In the genomic region with DNA sequence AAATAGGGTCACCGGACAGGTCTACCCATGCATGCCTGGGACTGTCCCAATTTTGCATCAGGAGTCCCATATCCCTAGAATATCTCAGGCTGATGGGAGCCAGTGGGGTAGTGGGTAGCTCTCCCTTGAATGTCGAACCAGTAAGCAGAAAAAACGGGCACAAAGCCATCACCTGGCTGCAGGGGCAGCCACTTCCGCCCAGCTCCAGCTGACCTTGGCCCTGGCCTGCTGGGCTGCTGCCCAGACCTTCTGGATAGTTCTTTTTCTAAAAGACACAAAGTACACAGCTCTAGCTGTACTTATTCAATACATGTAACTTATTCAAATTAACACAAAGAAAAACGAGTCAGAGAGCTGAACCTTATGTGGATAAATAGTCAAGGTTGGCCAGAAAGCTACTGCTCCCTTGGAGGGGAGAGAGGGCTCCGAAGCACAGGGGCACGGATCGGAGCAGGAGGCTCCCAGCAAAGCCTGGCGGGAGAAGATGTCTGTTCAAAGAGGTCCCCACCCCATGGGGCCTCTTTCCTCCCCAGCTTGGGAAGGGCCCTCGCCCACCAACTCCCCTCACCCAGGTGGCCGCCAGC, we compare ENCODE assay signal across 8 mouse cellular contexts. TPM values are rescaled to one million over a fixed set of nuclear protein-coding genes. Genes with fewer than 3 reads are reported as not detected.
DNase-seq lines count a peak whose midpoint lies in the region; ATAC-seq and TF ChIP-seq lines count a peak whose summit lies in the region.

No protein-coding gene starts in this region.

- H3K4me1 ChIP-seq in forebrain, embryonic 15.5 days = peaks cover 33% of the 10 kb centered on the region
- peaks cover 33% of the 10 kb centered on the region for H3K4me1 ChIP-seq in hindbrain, embryonic 13.5 days (replicated peaks)
- peaks cover 20% of the 10 kb centered on the region for H3K4me1 ChIP-seq in limb, embryonic 12.5 days (replicated peaks)
- 0 out of 2 replicates have a peak, but pooled peaks cover 4% of the 10 kb centered on the region for H3K4me1 ChIP-seq in stomach, postnatal 0 days (replicated peaks; ENCODE audit: control insufficient read depth, insufficient read depth)

- peak; percentile 38 to 73 for DNase-seq in left cerebral cortex, postnatal 10 days (ENCODE audit: extremely low spot score in 1 of 2, low spot score in 2 of 2)
- no peak for DNase-seq in left cerebral cortex, adult 18-20 months (ENCODE audit: low spot score in 2 of 2)
- DNase-seq in brain, adult 2 months (ENCODE audit: low read depth, low spot score) = peak; percentile 77
- no peak for DNase-seq in stomach, postnatal 0 days (ENCODE audit: low spot score)

- TF ChIP-seq EP300 in stomach, postnatal 0 days (optimal IDR thresholded peaks at IDR 0.05) = no peak

- no peak for TF ChIP-seq CTCF in stomach, postnatal 0 days (IDR thresholded peaks at IDR 0.05; ENCODE audit: low read depth)

- peak overlapping the region; percentile 94 for H3K27ac ChIP-seq in forebrain, embryonic 15.5 days (replicated peaks)
- H3K27ac ChIP-seq in hindbrain, embryonic 13.5 days = peak overlapping the region; percentile 90
- H3K27ac ChIP-seq in limb, embryonic 12.5 days = peak overlapping the region; percentile 89
- H3K27ac ChIP-seq in stomach, postnatal 0 days (replicated peaks) = peak overlapping the region; percentile 74

- peak overlapping the region; percentile 45 for H3K9ac ChIP-seq in forebrain, embryonic 15.5 days (replicated peaks)
- peak overlapping the region; percentile 62 for H3K9ac ChIP-seq in hindbrain, embryonic 13.5 days
- peak overlapping the region; percentile 57 for H3K9ac ChIP-seq in limb, embryonic 12.5 days (replicated peaks)
- H3K9ac ChIP-seq in stomach, postnatal 0 days (ENCODE audit: low read length) = peak overlapping the region; percentile 38; the same call in 1 of the 2 replicates

- H3K27me3 ChIP-seq in forebrain, embryonic 15.5 days = no peaks in the 10 kb centered on the region
- 0 out of 2 replicates have a peak, but pooled peaks cover 9% of the 10 kb centered on the region for H3K27me3 ChIP-seq in hindbrain, embryonic 13.5 days
- no peaks in the 10 kb centered on the region; the same call in 1 of the 2 replicates for H3K27me3 ChIP-seq in limb, embryonic 12.5 days
- no peaks in the 10 kb centered on the region for H3K27me3 ChIP-seq in stomach, postnatal 0 days (ENCODE audit: control insufficient read depth, insufficient read depth, low read length)

- no peaks in the 10 kb centered on the region for H3K9me3 ChIP-seq in forebrain, embryonic 15.5 days
- no peaks in the 10 kb centered on the region for H3K9me3 ChIP-seq in hindbrain, embryonic 13.5 days
- no peaks in the 10 kb centered on the region for H3K9me3 ChIP-seq in limb, embryonic 12.5 days
- no peaks in the 10 kb centered on the region for H3K9me3 ChIP-seq in stomach, postnatal 0 days (ENCODE audit: control insufficient read depth, low read length)

- intact Hi-C loops in left cerebral cortex, postnatal 10 days (cut with DNase I) = no loop called here

- WGBS in forebrain, embryonic 15.5 days = 13% methylated on average over 11 of the region's 11 CpGs
- WGBS in hindbrain, embryonic 13.5 days = 21% methylated on average over 11 of the region's 11 CpGs
- 22% methylated on average over 11 of the region's 11 CpGs for WGBS in limb, embryonic 12.5 days
- WGBS in stomach, postnatal 0 days = 13% methylated on average over 10 of the region's 11 CpGs

- H3K36me3 ChIP-seq in forebrain, embryonic 15.5 days = no peaks in the 10 kb centered on the region
- no peaks in the 10 kb centered on the region for H3K36me3 ChIP-seq in hindbrain, embryonic 13.5 days
- no peaks in the 10 kb centered on the region for H3K36me3 ChIP-seq in limb, embryonic 12.5 days
- H3K36me3 ChIP-seq in stomach, postnatal 0 days (ENCODE audit: control insufficient read depth, insufficient read depth, low read length) = no peaks in the 10 kb centered on the region

- peak overlapping the region; percentile 21 for H3K4me3 ChIP-seq in forebrain, embryonic 15.5 days
- H3K4me3 ChIP-seq in hindbrain, embryonic 13.5 days = peak overlapping the region; percentile 23
- peak overlapping the region; percentile 27 for H3K4me3 ChIP-seq in limb, embryonic 12.5 days (replicated peaks)
- H3K4me3 ChIP-seq in stomach, postnatal 0 days (ENCODE audit: low read depth, low read length) = peak overlapping the region; percentile 22; the same call in 1 of the 2 replicates

- ATAC-seq in forebrain, embryonic 15.5 days (replicated peaks) = no peak; the same call in none of the 2 replicates
- peak; percentile 67; the same call in 1 of the 2 replicates for ATAC-seq in hindbrain, embryonic 13.5 days (ENCODE audit: low FRiP score)
- ATAC-seq in limb, embryonic 12.5 days (ENCODE audit: insufficient number of reproducible peaks, insufficient read depth, low FRiP score, low TSS enrichment, low read depth) = no peak
- peak; percentile 43; the same call in 1 of the 2 replicates for ATAC-seq in stomach, postnatal 0 days (ENCODE audit: low FRiP score, low TSS enrichment)
- ATAC-seq in megakaryocyte, adult 5-6 weeks (ENCODE audit: poor library complexity, severe bottlenecking) = no peak

- H3K4me2 ChIP-seq in forebrain, embryonic 15.5 days (replicated peaks) = peak overlapping the region; percentile 43
- peak overlapping the region; percentile 44 for H3K4me2 ChIP-seq in hindbrain, embryonic 13.5 days
- peak overlapping the region; percentile 56 for H3K4me2 ChIP-seq in limb, embryonic 12.5 days
- peak overlapping the region; percentile 52 for H3K4me2 ChIP-seq in stomach, postnatal 0 days (replicated peaks; ENCODE audit: low read depth)

RNA-seq across cellular contexts. Expression of a gene that starts 36.4 kb away (rescaled TPM):
- 100 to 1,000 TPM; 131 to 146 TPM for total RNA-seq in left cerebral cortex, postnatal 10 days (2021)
- 100 to 1,000 TPM; 177 to 208 TPM for total RNA-seq in left cerebral cortex, adult 18-20 months (2021)
- 30.2 and 31.6 TPM in 2 replicates for polyA plus RNA-seq in forebrain, embryonic 15.5 days (2015; fragmentation: Nextera tagmentation; extraction: Ambion mirVana)
- polyA plus RNA-seq in hindbrain, embryonic 13.5 days (2015; fragmentation: Nextera tagmentation; extraction: Ambion mirVana) = 24.8 and 25.1 TPM in 2 replicates
- 27.2 and 29.4 TPM in 2 replicates for polyA plus RNA-seq in limb, embryonic 12.5 days (2016; fragmentation: Nextera tagmentation; extraction: Ambion mirVana)
- 11.1 and 12.1 TPM in 2 replicates for polyA plus RNA-seq in stomach, postnatal 0 days (2015; fragmentation: Nextera tagmentation; extraction: Ambion mirVana)
- total RNA-seq in megakaryocyte, adult 5-6 weeks (2015) = 87.7 and 107 TPM in 2 replicates
- total RNA-seq in megakaryocyte, adult 5-6 weeks (2017) = 15.0 and 21.5 TPM in 2 replicates

Comparison
In these comparisons a context has a peak if more than half of its experiments do, and no peak if none do; other contexts are left out.
1. DNase-seq: peak in left cerebral cortex, postnatal 10 days (2 of 2) and brain, adult 2 months (single experiment); none in left cerebral cortex, adult 18-20 months (0 of 2) and stomach, postnatal 0 days (single experiment).
2. ATAC-seq: peak in hindbrain, embryonic 13.5 days (single experiment) and stomach, postnatal 0 days (single experiment); none in forebrain, embryonic 15.5 days (single experiment), limb, embryonic 12.5 days (single experiment) and megakaryocyte, adult 5-6 weeks (single experiment).
3. Peak in every context shown above with its lines, with median percentiles within 50 percentile points of each other: H3K27ac ChIP-seq, H3K4me2 ChIP-seq, H3K4me3 ChIP-seq and H3K9ac ChIP-seq.